Comparison of ENCODE assay signal across 19 mouse cellular contexts in the genomic region with DNA sequence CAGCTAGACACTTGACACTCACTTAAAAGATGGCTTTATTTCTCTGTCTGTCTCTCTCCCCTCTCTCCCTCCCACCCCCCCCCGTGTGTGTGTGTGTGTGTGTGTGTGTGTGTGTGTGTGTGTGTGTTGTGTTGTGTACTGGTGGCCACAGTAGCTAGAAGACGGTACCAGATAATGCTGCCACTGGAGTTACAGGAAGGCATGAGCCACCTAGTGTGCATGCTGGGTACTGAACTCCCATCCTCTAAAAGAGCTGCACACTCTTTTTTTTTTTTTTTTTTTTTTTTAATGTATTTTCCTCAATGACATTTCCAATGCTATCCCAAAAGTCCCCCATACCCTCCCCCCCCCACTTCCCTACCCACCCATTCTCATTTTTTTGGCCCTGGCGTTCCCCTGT. TPM values are rescaled to one million over a fixed set of nuclear protein-coding genes. Genes with fewer than 3 reads are reported as not detected.
A peak's percentile ranks its signal among the peaks of the same experiment; 100 is the strongest.
DNase-seq lines count a peak whose midpoint lies in the region; ATAC-seq and TF ChIP-seq lines count a peak whose summit lies in the region.
"Not testable (repeated sequence)": the region's sequence is repeated elsewhere in the genome, so short reads cannot be mapped to it uniquely, and the experiment has no call there.
"Had no signal": no experiment of that assay in that cellular context is flagged by ENCODE, and none has a peak within 500 bp of the region (broad histone marks: within the 10 kb centered on the region; RNA-seq: fewer than 3 reads in every experiment).

No protein-coding gene starts in this region.

- 57% methylated on average over 2 of the region's 3 CpGs for WGBS in embryonic facial prominence, embryonic 10.5 days
- 11% methylated on average over 1 of the region's 3 CpGs for WGBS in hindbrain, embryonic 11.5 days
- 42% methylated on average over 2 of the region's 3 CpGs for WGBS in limb, embryonic 10.5 days
- 46% methylated on average over 3 of the region's 3 CpGs for WGBS in thymus, adult 2 months

- TF ChIP-seq RAD21 in MEL (IDR thresholded peaks at IDR 0.05; ENCODE audit: low read depth, low read length): peak; percentile 43

- H3K79me2 ChIP-seq in MEL (ENCODE audit: control insufficient read depth, insufficient read depth, low read length, poor library complexity): not testable (repeated sequence)

- not testable (repeated sequence) for TF ChIP-seq EP300 in MEL (IDR thresholded peaks at IDR 0.05; ENCODE audit: low read depth in 1 of 2, low read length in 2 of 2)

- not testable (repeated sequence) for TF ChIP-seq POLR2A in MEL (IDR thresholded peaks at IDR 0.05; ENCODE audit: control insufficient read depth in 1 of 2, insufficient read depth in 1 of 2, low read depth in 1 of 2, low read length in 2 of 2, poor library complexity in 1 of 2); thymus, adult 2 months (IDR thresholded peaks at IDR 0.05; ENCODE audit: control insufficient read depth, extremely low read depth, insufficient read depth, low read length, poor library complexity)

- H3K4me1 ChIP-seq in MEL (ENCODE audit: control insufficient read depth in 1 of 2, insufficient read depth in 2 of 2, low read length in 2 of 2): peaks cover 2 to 15% of the 10 kb centered on the region in 2 experiments; a peak in 2 of 4 replicates
- peaks cover 13% of the 10 kb centered on the region for H3K4me1 ChIP-seq in embryonic facial prominence, embryonic 10.5 days
- H3K4me1 ChIP-seq in hindbrain, embryonic 11.5 days (replicated peaks; ENCODE audit: control insufficient read depth, insufficient read depth, low read length); limb, embryonic 10.5 days; thymus, adult 2 months (replicated peaks; ENCODE audit: control insufficient read depth, insufficient read depth, low read length): not testable (repeated sequence)

- peaks cover 9 to 15% of the 10 kb centered on the region in 2 experiments for H3K27me3 ChIP-seq in MEL (ENCODE audit: control insufficient read depth in 1 of 2, insufficient read depth in 2 of 2, low read length in 2 of 2)
- not testable (repeated sequence) for H3K27me3 ChIP-seq in embryonic facial prominence, embryonic 10.5 days (replicated peaks; ENCODE audit: low read depth, poor library complexity, severe bottlenecking); hindbrain, embryonic 11.5 days (ENCODE audit: control insufficient read depth, insufficient read depth, low read length); limb, embryonic 10.5 days (ENCODE audit: low read depth, poor library complexity, severe bottlenecking); thymus, adult 2 months (ENCODE audit: control insufficient read depth, insufficient read depth, low read length)

- not testable (repeated sequence) for H3K27ac ChIP-seq in MEL (ENCODE audit: control insufficient read depth, low read depth, low read length); embryonic facial prominence, embryonic 10.5 days (replicated peaks); hindbrain, embryonic 11.5 days (ENCODE audit: low read depth, low read length); limb, embryonic 10.5 days; thymus, adult 2 months (ENCODE audit: control insufficient read depth, insufficient read depth, low read length)

- H3K4me3 ChIP-seq in MEL (ENCODE audit: control insufficient read depth in 1 of 2, insufficient read depth in 1 of 2, low read depth in 2 of 2, low read length in 2 of 2); embryonic facial prominence, embryonic 10.5 days; hindbrain, embryonic 11.5 days (ENCODE audit: low read depth, low read length); limb, embryonic 10.5 days; thymus, adult 2 months (ENCODE audit: control insufficient read depth, insufficient read depth, low read length): not testable (repeated sequence)

- TF ChIP-seq CTCF in MEL (IDR thresholded peaks at IDR 0.05 in 2 of 3, conservative IDR thresholded peaks at IDR 0.05 in 1 of 3; ENCODE audit: control insufficient read depth in 1 of 3, insufficient read depth in 1 of 3, low read depth in 2 of 3, low read length in 3 of 3, poor library complexity in 1 of 3, severe bottlenecking in 1 of 3): peak; percentile 53 to 66 (median 63)
- TF ChIP-seq CTCF in thymus, adult 2 months (IDR thresholded peaks at IDR 0.05; ENCODE audit: borderline replicate concordance, control insufficient read depth, extremely low read depth, insufficient read depth, low read length, poor library complexity): not testable (repeated sequence)

- not testable (repeated sequence) for H3K9me3 ChIP-seq in MEL (replicated peaks; ENCODE audit: insufficient read depth, low read length); embryonic facial prominence, embryonic 10.5 days; hindbrain, embryonic 11.5 days (ENCODE audit: control insufficient read depth, low read length); limb, embryonic 10.5 days (replicated peaks)

- ATAC-seq in hindbrain, embryonic 11.5 days (ENCODE audit: low FRiP score): not testable (repeated sequence)
- 0 out of 2 replicates have a peak, but pooled peaks have one; percentile 55 for ATAC-seq in megakaryocyte-erythroid progenitor cell, adult 5-6 weeks (replicated peaks; ENCODE audit: low FRiP score, low TSS enrichment, poor library complexity, severe bottlenecking)

- DNase-seq in MEL (ENCODE audit: low read depth, low spot score): peak; percentile 87
- peak; percentile 34 for DNase-seq in brain, adult 2 months (ENCODE audit: low read depth, low spot score)
- peak; percentile 21 for DNase-seq in embryonic facial prominence, embryonic 10.5 days (ENCODE audit: low spot score)
- peak; percentile 38 for DNase-seq in hindbrain, embryonic 11.5 days (ENCODE audit: low spot score)
- DNase-seq in limb, embryonic 10.5 days (ENCODE audit: low spot score): peak; percentile 29
- peak; percentile 8 for DNase-seq in thymus, adult 2 months

- H3K36me3 ChIP-seq in MEL (ENCODE audit: control insufficient read depth in 1 of 2, insufficient read depth in 2 of 2, low read length in 2 of 2); embryonic facial prominence, embryonic 10.5 days (replicated peaks); hindbrain, embryonic 11.5 days (ENCODE audit: control insufficient read depth, insufficient read depth, low read length); limb, embryonic 10.5 days; thymus, adult 2 months (ENCODE audit: control insufficient read depth, insufficient read depth, low read length): not testable (repeated sequence)

- not testable (repeated sequence) for H3K9ac ChIP-seq in MEL (ENCODE audit: control insufficient read depth, low read depth, low read length, poor library complexity, severe bottlenecking); hindbrain, embryonic 11.5 days (ENCODE audit: low read depth, low read length)

- not testable (repeated sequence) for H3K4me2 ChIP-seq in hindbrain, embryonic 11.5 days (replicated peaks; ENCODE audit: low read depth, low read length)

RNA-seq across cellular contexts. Expression of a gene that starts 13.7 kb away (rescaled TPM):
- not detected in 2 replicates for total RNA-seq in MEL (2012; rRNA removed)
- polyA plus RNA-seq in MEL (2012; ENCODE audit: insufficient read depth in 1 of 2, insufficient read length in 2 of 2, low read depth in 1 of 2, low replicate concordance in 2 of 2, missing spikeins in 1 of 2): under 1 TPM in 1 of 2 experiments, not detected in 1; 0.18 TPM
- polyA plus RNA-seq in embryonic facial prominence, embryonic 10.5 days (2016; fragmentation: Nextera tagmentation; extraction: Ambion mirVana): not detected in 2 replicates
- not detected in 2 replicates for polyA plus RNA-seq in hindbrain, embryonic 11.5 days (2014; fragmentation: Nextera tagmentation; extraction: Ambion mirVana)
- polyA plus RNA-seq in limb, embryonic 10.5 days (2016; fragmentation: Nextera tagmentation; extraction: Ambion mirVana): not detected in 2 replicates
- not detected in 2 replicates for total RNA-seq in megakaryocyte-erythroid progenitor cell, adult 5-6 weeks (2014; fragmentation: Nextera tagmentation)
- total RNA-seq in megakaryocyte-erythroid progenitor cell, adult 5-6 weeks (2017): not detected in 2 replicates
- polyA plus RNA-seq in thymus, adult 2 months (2012; rRNA removed): not detected in 2 replicates
- total RNA-seq: adrenal gland, adult 2 months; gastrocnemius, postnatal 25 days; heart, postnatal 4 days; layer of hippocampus, postnatal 36 days; left cerebral cortex, postnatal 4 days; megakaryocyte, adult 5-6 weeks; neutrophil, adult 5-6 weeks had no signal
- polyA plus RNA-seq: adrenal gland, adult 2 months; heart, embryonic 11.5 days; intestine, embryonic 15.5 days; liver, embryonic 15.5 days; spleen, adult 2 months had no signal

RNA-seq across cellular contexts. Expression of a gene that starts 35.1 kb away (rescaled TPM):
- 0.08 TPM in 1 of 2 replicates, not detected in the other for total RNA-seq in MEL (2012; rRNA removed)
- under 1 TPM in 1 of 2 experiments, not detected in 1; 0.40 TPM for polyA plus RNA-seq in MEL (2012; ENCODE audit: insufficient read depth in 1 of 2, insufficient read length in 2 of 2, low read depth in 1 of 2, low replicate concordance in 2 of 2, missing spikeins in 1 of 2)
- polyA plus RNA-seq in embryonic facial prominence, embryonic 10.5 days (2016; fragmentation: Nextera tagmentation; extraction: Ambion mirVana): not detected in 2 replicates
- polyA plus RNA-seq in hindbrain, embryonic 11.5 days (2014; fragmentation: Nextera tagmentation; extraction: Ambion mirVana): not detected in 2 replicates
- not detected in 2 replicates for polyA plus RNA-seq in limb, embryonic 10.5 days (2016; fragmentation: Nextera tagmentation; extraction: Ambion mirVana)
- total RNA-seq in megakaryocyte-erythroid progenitor cell, adult 5-6 weeks (2014; fragmentation: Nextera tagmentation): not detected in 2 replicates
- not detected in 2 replicates for total RNA-seq in megakaryocyte-erythroid progenitor cell, adult 5-6 weeks (2017)
- polyA plus RNA-seq in thymus, adult 2 months (2012; rRNA removed): not detected in 2 replicates
- total RNA-seq: adrenal gland, adult 2 months; gastrocnemius, postnatal 25 days; heart, postnatal 4 days; layer of hippocampus, postnatal 36 days; left cerebral cortex, postnatal 4 days; megakaryocyte, adult 5-6 weeks; neutrophil, adult 5-6 weeks had no signal
- polyA plus RNA-seq: adrenal gland, adult 2 months; heart, embryonic 11.5 days; intestine, embryonic 15.5 days; liver, embryonic 15.5 days; spleen, adult 2 months; testis, adult 2 months had no signal

RNA-seq across cellular contexts. Expression of a gene that starts 36.5 kb away (rescaled TPM):
- total RNA-seq in MEL (2012; rRNA removed): 0.20 and 0.46 TPM in 2 replicates
- under 1 TPM in 1 of 2 experiments, not detected in 1; 0.11 TPM for polyA plus RNA-seq in MEL (2012; ENCODE audit: insufficient read depth in 1 of 2, insufficient read length in 2 of 2, low read depth in 1 of 2, low replicate concordance in 2 of 2, missing spikeins in 1 of 2)
- polyA plus RNA-seq in embryonic facial prominence, embryonic 10.5 days (2016; fragmentation: Nextera tagmentation; extraction: Ambion mirVana): not detected in 2 replicates
- not detected in 2 replicates for polyA plus RNA-seq in hindbrain, embryonic 11.5 days (2014; fragmentation: Nextera tagmentation; extraction: Ambion mirVana)
- polyA plus RNA-seq in limb, embryonic 10.5 days (2016; fragmentation: Nextera tagmentation; extraction: Ambion mirVana): not detected in 2 replicates
- total RNA-seq in megakaryocyte-erythroid progenitor cell, adult 5-6 weeks (2014; fragmentation: Nextera tagmentation): not detected in 2 replicates
- total RNA-seq in megakaryocyte-erythroid progenitor cell, adult 5-6 weeks (2017): not detected in 2 replicates
- not detected in 2 replicates for polyA plus RNA-seq in thymus, adult 2 months (2012; rRNA removed)
- total RNA-seq: adrenal gland, adult 2 months; gastrocnemius, postnatal 25 days; heart, postnatal 4 days; layer of hippocampus, postnatal 36 days; left cerebral cortex, postnatal 4 days; megakaryocyte, adult 5-6 weeks; neutrophil, adult 5-6 weeks had no signal
- polyA plus RNA-seq: adrenal gland, adult 2 months; heart, embryonic 11.5 days; intestine, embryonic 15.5 days; liver, embryonic 15.5 days; spleen, adult 2 months; testis, adult 2 months had no signal

RNA-seq across cellular contexts. Expression of a gene that starts 52.4 kb away (rescaled TPM):
- total RNA-seq in MEL (2012; rRNA removed): 0.04 TPM in 1 of 2 replicates, not detected in the other
- not detected for polyA plus RNA-seq in MEL (2012; ENCODE audit: insufficient read depth in 1 of 2, insufficient read length in 2 of 2, low read depth in 1 of 2, low replicate concordance in 2 of 2, missing spikeins in 1 of 2)
- not detected in 2 replicates for polyA plus RNA-seq in embryonic facial prominence, embryonic 10.5 days (2016; fragmentation: Nextera tagmentation; extraction: Ambion mirVana)
- polyA plus RNA-seq in hindbrain, embryonic 11.5 days (2014; fragmentation: Nextera tagmentation; extraction: Ambion mirVana): not detected in 2 replicates
- polyA plus RNA-seq in limb, embryonic 10.5 days (2016; fragmentation: Nextera tagmentation; extraction: Ambion mirVana): not detected in 2 replicates
- total RNA-seq in megakaryocyte-erythroid progenitor cell, adult 5-6 weeks (2014; fragmentation: Nextera tagmentation): not detected in 2 replicates
- not detected in 2 replicates for total RNA-seq in megakaryocyte-erythroid progenitor cell, adult 5-6 weeks (2017)
- polyA plus RNA-seq in thymus, adult 2 months (2012; rRNA removed): not detected in 2 replicates
- total RNA-seq: adrenal gland, adult 2 months; gastrocnemius, postnatal 25 days; heart, postnatal 4 days; layer of hippocampus, postnatal 36 days; left cerebral cortex, postnatal 4 days; megakaryocyte, adult 5-6 weeks; neutrophil, adult 5-6 weeks had no signal
- polyA plus RNA-seq: adrenal gland, adult 2 months; heart, embryonic 11.5 days; intestine, embryonic 15.5 days; liver, embryonic 15.5 days; spleen, adult 2 months; testis, adult 2 months had no signal

Comparison
In these comparisons a context has a peak if more than half of its experiments do, and no peak if none do; other contexts are left out.
1. DNase-seq: peak in every context shown above with its lines; median percentile 87 in MEL; 38 in hindbrain, embryonic 11.5 days; 34 in brain, adult 2 months; 29 in limb, embryonic 10.5 days; 21 in embryonic facial prominence, embryonic 10.5 days; 8 in thymus, adult 2 months.